Mouse (Mus musculus) thymus, adult 2 months (tissue): ENCODE measurements at regions not wholly inside any gene's neighbourhood (a gene's known extent, or its start where the extent isn't known, plus 50 kb on each side); places are given as distances from the start of the nearest gene placed in this dataset.

ENCODE experiments used
- DNase-seq: peaks from one replicate; pipeline ENCODE4 v3.0.0; 2021
- H3K27ac ChIP-seq: fragments of 200-500 bp; 2 replicates; pipeline ENCODE4 v1.5.1; 2012; ENCODE audit warnings: low read length, control low read depth; ENCODE audit not compliant: control insufficient read depth, insufficient read depth
- H3K27me3 ChIP-seq: fragments of 200-500 bp; 2 replicates; pipeline ENCODE4 v1.6.1; 2012; ENCODE audit warnings: mild to moderate bottlenecking, low read length, moderate library complexity, mixed read lengths; ENCODE audit not compliant: control insufficient read depth, insufficient read depth
- H3K36me3 ChIP-seq: fragments of 200-500 bp; 2 replicates; pipeline ENCODE4 v1.6.1; 2012; ENCODE audit warnings: mild to moderate bottlenecking, low read length, moderate library complexity; ENCODE audit not compliant: control insufficient read depth, insufficient read depth
- H3K4me1 ChIP-seq: fragments of 200-500 bp; replicated peaks from 2 replicates; pipeline ENCODE4 v1.6.1; 2012; ENCODE audit warnings: low read length; ENCODE audit not compliant: control insufficient read depth, insufficient read depth
- H3K4me3 ChIP-seq: fragments of 200-500 bp; 2 replicates; pipeline ENCODE4 v1.5.1; 2012; ENCODE audit warnings: mild to moderate bottlenecking, low read length, control low read depth, moderate library complexity; ENCODE audit not compliant: control insufficient read depth, insufficient read depth
- CTCF ChIP-seq: fragments of 200-500 bp; IDR thresholded peaks from 2 replicates; pipeline ENCODE4 v1.5.1; 2012; ENCODE audit warnings: mild to moderate bottlenecking, control low read depth, low read length, moderate library complexity, borderline replicate concordance; ENCODE audit not compliant: control insufficient read depth, poor library complexity, insufficient read depth; ENCODE audit errors: extremely low read depth
- POLR2A ChIP-seq: fragments of 200-500 bp; IDR thresholded peaks from 2 replicates; pipeline ENCODE4 v1.6.1; 2012; ENCODE audit warnings: mild to moderate bottlenecking, low read length, control low read depth, moderate library complexity; ENCODE audit not compliant: control insufficient read depth, poor library complexity, insufficient read depth; ENCODE audit errors: extremely low read depth
- WGBS: fragments of 180-500 bp; shearing (Covaris S2); methylation state at CpG from one replicate; pipeline ENCODE4 v1.1.7; 2018; 5-methylcytosine and 5-hydroxymethylcytosine counted together

DNA sequence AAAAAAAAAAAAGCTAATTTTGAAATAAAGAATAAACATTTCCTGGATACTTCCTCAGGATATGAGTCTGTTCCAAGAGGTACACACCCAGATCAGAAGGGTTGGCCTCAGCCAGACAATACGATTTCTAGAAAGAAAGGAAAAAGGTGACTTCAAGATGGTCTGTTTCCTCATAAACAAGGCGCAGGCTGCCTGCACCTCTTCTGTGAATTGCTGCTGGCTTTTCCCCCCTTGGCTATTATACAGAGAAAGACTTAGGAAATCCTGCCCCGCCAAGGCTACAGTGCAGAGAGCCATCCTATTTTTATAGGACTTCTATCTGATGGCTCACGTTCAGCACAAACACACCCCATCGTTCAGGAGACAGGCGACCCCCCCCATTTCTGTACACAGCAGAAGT lies 204.8 kb upstream of the Mgmt start:
- H3K4me1 ChIP-seq, result no peaks in the 10 kb centered on the region
- TF ChIP-seq CTCF (no peak), POLR2A (no peak)
- H3K27me3 ChIP-seq, result no peaks in the 10 kb centered on the region
- no peaks in the 10 kb centered on the region for H3K36me3 ChIP-seq
- DNase-seq, result no peak
- H3K4me3 ChIP-seq, result no peak overlapping the region
- no peak overlapping the region for H3K27ac ChIP-seq
- WGBS, result 13% methylated on average over 6 of the region's 6 CpGs

DNA sequence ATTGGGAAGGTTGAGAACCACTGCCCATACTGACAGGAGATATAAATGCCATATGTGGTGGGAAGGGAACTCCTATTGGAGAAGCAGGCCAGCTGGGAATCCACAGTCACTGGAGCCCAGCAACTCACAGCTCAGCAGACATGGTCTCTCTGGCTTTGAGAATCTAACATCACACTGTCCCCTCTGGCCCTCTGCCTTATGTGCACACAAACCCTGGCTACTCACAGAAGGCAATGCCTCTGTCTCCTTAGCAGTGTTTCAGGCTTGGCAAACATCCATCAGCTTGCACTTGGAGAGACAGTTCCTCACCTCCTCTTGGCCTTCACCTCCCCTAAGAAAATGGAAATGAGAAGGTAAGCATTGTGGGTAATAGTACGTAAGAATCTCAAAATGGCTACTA lies 188.2 kb upstream of the Mgmt start:
- H3K4me3 ChIP-seq, result no peak overlapping the region
- TF ChIP-seq CTCF (no peak), POLR2A (no peak)
- H3K4me1 ChIP-seq, result no peaks in the 10 kb centered on the region
- 96% methylated on average over 1 of the region's 1 CpGs for WGBS
- H3K36me3 ChIP-seq, result no peaks in the 10 kb centered on the region
- H3K27me3 ChIP-seq, result no peaks in the 10 kb centered on the region
- DNase-seq, result no peak
- H3K27ac ChIP-seq, result no peak overlapping the region

DNA sequence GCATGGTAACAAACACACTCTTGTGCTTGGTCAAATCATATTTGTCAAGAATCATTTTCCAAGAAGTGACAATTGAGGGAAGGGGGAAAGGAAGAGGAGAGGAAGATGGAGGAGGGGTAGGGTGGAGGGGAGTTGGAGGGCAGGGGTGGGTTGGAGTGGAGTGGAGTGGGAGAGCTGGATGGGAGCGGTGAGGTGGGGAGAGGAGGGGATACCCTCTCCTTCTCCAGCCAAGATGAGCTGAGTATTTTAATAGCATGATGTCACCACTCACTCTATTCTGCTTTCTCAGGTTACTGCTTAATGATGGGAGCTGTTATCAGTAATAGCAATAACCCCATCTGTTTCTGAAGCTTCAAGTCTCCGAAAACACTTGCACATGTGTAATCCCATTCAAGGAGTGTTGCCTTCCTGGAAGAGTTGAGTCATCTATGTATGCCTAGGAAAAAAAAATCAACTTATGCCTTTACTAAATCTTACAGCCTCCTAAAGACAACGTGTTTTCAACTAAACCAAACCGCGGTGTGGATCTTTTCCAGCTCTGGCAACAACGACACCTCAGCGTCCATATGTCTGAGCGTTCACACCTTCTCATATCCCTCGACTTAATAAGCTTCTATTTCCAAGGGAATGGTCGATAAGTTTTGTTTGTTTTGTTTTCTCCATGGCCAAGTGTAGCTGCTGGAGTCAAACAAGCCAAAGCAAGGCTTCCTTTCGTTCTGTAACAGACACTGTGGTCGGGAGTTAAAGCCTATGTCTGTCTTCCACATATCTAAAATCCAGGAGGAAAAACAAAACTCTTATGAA lies 187.0 kb upstream of the Mgmt start:
- TF ChIP-seq CTCF (no peak), POLR2A (no peak)
- no peak for DNase-seq
- Histone ChIP-seq H3K36me3 (no peaks in the 10 kb centered on the region), H3K27me3 (no peaks in the 10 kb centered on the region), H3K27ac (no peak overlapping the region), H3K4me1 (no peaks in the 10 kb centered on the region), H3K4me3 (no peak overlapping the region)
- 84% methylated on average over 12 of the region's 12 CpGs for WGBS

DNA sequence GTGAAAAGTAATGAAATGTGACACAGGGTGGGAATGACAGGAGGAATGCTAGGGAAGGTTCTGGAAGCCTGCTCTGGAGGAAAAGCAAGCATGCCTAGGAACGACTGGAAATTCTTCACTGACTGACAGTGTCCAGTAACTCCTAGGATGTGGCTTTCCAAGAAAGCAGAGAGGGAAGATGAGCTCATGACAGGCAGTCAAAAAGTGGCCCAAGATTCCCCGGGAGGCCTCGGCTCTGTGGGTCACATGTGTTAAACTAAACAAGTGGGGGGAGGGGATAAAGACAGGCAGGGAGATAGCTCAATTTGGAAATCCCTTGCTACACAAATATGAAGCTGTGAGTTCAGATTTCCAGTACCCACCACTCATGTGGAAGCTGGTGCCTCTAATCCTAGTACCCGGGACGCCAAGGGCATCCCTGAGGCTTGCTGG lies 186.4 kb upstream of the Mgmt start:
- WGBS, result 83% methylated on average over 5 of the region's 5 CpGs
- no peaks in the 10 kb centered on the region for H3K36me3 ChIP-seq
- no peak for DNase-seq

DNA sequence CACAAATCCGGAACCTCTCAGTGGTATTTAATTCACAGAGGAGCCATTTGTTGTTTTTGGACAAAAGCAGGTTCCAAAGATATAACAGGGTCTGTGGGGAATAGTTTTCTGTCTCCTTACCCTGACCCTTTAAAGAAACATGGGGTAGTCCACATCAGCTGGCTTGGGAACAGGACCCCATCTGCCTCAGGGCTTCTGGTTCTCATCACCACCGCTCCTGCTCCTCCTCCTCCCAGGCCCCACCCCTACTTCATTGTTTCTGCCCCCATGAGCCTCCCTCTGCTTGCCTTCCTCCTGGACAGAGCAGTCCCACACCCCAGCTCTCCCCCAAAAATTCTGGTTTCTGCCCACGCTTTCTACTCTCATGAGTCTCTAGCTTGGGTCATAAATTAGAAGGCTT lies 183.8 kb upstream of the Mgmt start:
- Histone ChIP-seq H3K27me3 (no peaks in the 10 kb centered on the region), H3K27ac (no peak overlapping the region), H3K4me1 (no peaks in the 10 kb centered on the region), H3K4me3 (no peak overlapping the region), H3K36me3 (no peaks in the 10 kb centered on the region)
- DNase-seq, result no peak
- 93% methylated on average over 3 of the region's 3 CpGs for WGBS
- TF ChIP-seq POLR2A, result no peak

More for the DNA sequence above, 186.4 kb upstream of the Mgmt start:
- Histone ChIP-seq H3K27ac (no peak overlapping the region), H3K4me1 (no peaks in the 10 kb centered on the region), H3K27me3 (no peaks in the 10 kb centered on the region), H3K4me3 (no peak overlapping the region)
- TF ChIP-seq POLR2A (no peak), CTCF (no peak)

DNA sequence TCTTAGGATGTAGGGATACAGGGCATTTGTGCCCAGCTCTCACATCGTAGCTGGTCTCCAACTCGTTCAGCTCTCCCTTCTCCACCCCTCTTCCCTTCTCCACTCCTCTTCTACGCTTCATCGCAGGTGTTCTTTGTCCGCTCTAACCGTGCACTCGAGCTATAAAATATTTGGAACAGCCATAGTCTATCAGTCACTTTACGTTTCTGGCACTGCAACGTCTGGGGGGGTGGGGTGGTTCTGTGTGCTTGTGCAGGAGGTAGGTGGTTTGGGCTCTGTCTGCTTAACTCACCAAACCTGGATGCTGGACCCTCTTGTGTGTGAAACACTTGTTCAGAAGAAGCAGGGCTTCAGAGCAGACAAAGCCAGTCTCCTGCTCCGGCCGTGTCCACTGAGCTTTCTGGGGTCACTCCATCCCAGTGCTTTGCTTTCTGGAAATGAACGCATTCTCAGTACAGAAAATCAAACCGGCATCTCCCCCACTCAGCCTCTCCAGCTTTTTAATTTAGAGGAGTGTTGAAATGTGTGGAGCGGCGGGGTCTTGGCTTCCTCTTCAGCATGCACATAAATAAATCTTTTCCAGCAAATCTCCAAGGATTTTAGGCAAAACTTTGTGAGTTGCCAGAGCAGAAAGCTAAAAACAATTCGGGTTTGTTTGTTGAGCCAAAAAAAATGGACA lies 181.3 kb upstream of the Mgmt start:
- Histone ChIP-seq H3K4me3 (no peak overlapping the region), H3K27ac (no peak overlapping the region), H3K27me3 (no peaks in the 10 kb centered on the region), H3K36me3 (no peaks in the 10 kb centered on the region), H3K4me1 (no peaks in the 10 kb centered on the region)
- TF ChIP-seq CTCF, result no peak
- TF ChIP-seq POLR2A, result no peak
- 91% methylated on average over 16 of the region's 16 CpGs for WGBS
- DNase-seq, result no peak
